Mouse (Mus musculus) cerebellum, adult 18-20 months (tissue): ENCODE results near the gene Abat.

Source experiments
- DNase-seq, 2 experiments: peaks; one replicate each; pipeline ENCODE4 v3.0.0; 2021

The Abat gene

DNA sequence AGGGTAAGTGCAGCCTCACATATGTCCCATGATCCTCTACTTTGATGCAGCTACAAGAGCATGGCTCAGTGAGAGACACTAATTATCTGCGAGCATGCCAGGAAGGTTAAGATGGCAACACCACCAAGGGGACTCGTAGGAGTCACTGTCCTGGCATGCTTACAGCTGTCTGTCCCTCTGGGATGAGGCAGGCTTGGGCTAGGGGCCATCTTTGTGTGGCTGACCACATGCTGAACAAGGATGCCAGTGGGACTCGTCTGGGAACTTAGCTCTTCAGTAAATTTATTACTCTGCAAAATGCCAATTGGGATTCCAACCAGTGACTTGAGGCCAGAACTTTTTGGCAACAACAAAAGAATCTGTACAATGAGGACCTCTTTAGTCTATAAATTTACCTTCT, 62.9 kb downstream of the Abat start:
- DNase-seq: no peak

DNA sequence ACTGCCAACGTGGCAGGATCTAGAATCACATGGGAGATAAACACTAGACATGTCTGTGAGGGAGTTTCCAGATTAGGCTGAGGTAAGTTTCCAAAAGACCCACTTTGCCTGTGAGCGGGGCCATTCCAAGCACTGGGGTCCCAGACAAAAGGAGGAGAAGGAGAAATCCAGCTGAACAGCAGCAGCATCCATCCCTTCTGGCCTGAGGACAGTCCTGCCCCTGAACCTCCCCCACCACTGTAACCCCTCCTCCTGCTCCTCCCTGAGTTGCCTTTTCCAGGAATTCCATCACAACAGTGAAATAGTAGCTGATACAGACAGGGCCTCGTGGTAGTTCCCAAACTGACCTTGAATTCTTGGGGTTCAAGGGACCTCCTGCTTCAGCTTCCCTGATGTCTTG, 63.7 kb downstream of the Abat start:
- DNase-seq: no peak

DNA sequence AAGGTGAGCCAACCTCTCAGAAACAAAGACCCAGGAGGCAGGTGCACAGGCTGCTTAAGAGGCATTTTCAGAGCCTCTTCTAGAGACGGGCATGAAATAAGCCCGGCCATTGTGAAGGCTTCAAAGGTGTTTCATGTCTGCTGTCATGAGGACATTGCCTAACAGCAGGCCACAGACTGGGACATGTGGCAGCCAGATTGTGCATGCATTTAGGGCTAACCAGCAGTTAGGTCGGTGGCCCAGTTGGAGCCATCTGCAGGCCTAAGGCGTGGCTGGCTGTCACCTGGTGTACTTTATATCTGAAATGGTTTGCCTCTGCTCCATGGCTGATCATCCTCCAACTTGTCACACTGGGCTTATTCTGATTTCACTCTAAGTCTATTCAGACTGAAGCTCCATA, 65.1 kb downstream of the Abat start:
- DNase-seq: no peak

DNA sequence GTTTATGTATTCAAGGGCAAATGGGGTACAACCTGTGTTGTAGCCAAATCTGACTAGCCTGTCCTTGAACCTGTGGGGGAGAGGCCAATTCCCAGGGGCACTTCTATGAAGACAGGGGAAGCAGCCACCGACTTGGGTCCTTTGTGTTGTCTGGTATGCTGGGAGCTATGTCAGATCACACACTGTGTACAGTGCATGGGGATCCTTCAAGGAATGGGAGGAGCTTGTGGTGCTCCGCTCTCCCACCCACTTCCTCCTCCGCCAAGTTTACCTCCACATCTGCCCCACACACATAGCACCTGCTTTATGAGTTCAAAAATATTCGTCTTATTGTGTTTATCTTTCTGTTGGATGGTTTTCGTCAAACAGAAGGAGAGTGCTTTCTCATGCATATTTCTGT, 66.3 kb downstream of the Abat start:
- no peak for DNase-seq

DNA sequence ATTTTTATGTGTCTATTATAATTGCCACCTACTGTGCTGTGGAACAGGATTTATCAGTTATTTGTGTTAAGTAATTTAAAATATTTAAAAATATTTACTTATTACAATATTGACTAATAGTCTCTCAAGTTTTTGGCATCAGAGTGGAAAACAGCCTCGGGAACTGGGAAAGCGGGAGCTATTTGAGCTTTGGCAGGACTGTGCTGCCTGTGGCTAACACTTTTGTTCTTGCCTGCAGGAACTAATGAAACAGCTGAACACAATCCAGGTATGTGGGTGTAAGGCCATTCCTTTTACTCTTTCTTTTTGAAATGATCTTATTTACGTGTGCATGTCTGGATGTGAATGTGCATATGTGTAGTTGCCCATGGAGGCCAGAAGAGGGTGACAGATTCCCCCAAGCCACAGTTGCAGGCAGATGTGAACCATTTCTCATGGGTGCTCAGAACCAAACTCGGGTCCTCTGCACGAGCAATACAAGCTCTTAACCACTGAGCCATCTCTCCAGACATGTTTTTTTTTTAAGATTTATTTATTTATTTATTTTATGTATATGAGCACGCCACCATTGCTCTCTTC, 68.5 kb downstream of the Abat start:
- no peak for DNase-seq

DNA sequence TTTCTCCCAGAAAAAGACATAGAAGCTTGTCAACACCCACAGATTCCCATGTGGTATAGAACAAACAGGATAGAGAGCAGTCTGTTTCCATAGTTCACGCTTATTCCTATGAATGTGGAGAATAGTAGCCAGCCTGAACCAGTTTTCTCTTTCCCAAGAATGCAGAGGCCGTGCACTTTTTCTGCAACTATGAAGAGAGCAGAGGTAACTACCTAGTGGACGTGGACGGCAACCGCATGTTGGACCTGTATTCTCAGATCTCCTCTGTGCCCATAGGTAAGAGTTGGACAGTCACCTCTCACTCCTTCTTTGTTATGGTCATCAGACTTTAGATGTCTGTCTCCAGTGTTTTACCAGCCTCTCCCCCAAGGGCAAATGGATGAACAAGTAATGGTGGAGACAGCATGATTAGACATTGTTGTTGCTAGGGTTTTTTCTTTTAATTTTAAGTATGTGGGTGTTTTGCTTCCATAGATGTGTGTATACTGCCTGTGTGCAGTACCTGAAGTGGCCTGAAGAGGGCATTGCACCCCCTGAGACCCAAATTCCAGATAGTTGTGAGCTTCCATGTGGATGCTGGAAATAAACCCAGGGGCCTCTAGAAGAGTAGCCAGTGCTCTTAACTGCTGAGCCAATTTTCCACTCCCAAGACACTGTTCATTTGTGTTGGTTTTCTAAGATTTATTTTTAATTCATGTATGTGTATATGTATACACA, 69.5 kb downstream of the Abat start:
- no peak for DNase-seq

DNA sequence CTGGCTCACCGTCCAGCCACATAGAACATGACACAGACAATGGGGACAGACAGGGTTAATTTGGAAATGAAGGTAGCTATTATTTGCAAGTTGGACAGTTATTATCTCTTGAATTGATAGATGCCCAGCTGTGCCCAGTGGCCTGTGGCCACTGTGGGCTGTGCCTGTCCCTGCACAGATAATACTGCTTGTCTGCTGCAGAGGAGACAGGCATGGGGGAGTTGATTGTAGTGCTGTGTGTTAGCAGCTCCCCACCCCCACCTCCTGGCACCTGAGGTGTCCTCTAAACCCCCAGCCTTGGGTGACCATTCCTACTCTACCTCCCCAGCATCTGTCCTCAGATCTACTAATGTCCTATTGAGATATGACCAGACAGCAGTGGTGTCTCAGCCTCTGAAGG, 71.0 kb downstream of the Abat start:
- DNase-seq: no peak

DNA sequence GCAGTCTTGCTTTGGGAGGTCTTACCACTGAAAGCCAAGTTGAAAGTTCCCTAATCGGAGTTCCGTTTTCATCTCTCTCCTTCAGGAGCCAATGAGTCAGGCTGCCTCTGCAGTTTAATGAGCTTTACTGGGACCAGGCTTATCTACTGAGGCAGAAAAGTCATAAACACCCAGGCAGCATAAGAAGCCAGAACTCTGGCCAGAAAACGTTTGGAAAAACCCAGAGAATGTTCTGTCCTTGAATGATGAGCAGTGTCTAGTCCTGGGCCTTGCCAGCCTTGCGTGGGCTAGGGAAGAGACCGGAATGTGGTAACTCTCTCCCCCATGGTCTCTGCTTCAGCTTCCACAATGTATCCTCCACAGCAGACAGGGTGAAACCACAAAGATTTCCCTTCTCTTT, 71.8 kb downstream of the Abat start:
- no peak for DNase-seq

DNA sequence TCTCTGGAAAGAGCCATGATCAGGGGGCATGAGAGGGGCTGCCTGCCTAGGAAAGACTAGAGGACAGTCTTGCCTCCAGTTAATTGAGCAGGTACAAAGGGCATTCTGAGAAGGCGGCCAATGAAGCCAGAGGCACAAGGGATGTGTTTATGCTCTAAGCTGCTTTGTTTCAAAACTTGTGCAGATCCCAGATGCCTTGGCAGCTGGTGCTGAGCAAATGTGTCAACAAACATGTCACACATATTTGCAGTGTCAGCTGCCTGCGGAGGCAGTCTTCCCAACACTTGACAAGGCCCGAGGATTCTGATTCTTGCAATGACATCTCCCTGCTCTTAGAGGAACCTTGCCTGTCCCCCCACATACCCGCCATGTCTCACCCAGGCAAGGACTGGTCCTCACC, 82.2 kb downstream of the Abat start:
- DNase-seq: no peak

DNA sequence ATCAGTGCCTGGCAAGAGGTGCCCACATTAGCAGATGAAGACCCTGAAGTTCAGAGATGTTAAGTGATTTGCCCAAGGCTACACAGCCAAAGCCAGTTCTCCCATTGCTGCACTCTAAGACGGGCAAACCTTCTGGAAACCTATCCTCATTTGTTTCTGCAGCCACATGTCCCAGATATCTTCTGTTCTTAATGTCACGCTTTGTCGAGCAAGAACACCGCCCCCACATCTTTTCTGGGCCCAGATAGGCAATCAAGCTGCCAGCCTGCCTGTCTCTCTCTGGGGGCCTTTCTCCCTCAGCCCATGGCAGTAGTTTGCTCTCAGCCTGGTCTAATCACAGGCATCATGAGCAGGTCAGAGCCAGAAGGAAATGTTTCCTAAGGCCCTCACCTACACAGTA, 83.1 kb downstream of the Abat start:
- no peak for DNase-seq

DNA sequence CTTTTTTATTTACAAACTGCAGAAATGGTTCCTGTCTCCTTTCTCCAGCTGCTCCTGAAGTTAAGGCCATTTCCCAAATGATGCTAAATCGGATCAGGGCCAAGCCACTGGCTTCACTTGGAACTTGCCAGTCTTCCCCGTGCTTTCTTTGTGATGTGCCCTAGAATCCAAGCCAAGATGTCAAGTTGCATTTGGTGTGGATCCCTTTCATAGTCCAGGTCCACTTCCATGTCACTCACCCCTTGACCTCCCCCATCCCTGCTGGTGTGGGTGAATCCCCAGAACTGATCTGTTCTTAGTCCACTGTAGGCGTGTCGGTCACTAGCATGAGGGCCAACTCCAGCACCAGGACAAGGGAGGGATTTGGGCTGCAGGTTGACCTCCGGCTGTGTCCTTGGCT, 84.3 kb downstream of the Abat start:
- DNase-seq: no peak

DNA sequence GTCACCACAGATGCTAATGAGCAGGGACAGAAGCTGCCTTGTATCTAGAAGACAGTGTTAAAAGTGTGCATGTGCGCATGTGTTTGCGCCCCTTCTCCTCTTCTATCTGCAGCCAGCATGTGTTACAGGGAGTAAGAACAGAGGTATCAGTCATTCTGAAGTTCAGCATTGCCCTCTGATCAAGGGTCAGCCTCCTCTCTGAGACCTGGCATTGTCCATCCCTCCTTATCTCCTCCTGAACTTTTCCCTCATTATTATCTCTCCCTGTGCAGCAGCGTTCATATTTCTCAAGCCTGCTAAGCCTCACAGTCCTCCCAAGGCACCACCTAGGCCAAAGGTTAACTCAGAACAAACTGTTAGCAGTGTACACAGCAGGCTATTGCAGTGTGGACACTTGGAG, 90.6 kb downstream of the Abat start:
- no peak for DNase-seq

DNA sequence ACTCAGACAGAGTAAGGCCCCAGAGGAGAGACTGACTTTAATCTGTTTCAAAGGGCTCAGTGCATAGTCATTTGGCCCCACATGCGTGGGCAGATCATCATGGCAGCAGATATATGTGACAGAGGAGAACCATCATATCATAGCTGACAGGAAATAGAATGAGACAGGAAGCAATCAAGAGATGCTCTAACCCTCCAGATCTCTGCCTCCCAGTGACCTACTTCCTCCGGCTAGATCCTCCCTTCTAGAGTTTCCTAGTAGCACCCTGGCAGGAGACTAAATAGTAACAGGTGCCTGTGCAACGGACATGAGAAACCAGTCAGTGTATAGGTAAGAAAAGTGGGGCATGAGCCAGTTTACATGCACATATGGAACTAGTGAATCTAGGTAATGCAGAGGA, 97.2 kb downstream of the Abat start:
- DNase-seq: no peak

DNA sequence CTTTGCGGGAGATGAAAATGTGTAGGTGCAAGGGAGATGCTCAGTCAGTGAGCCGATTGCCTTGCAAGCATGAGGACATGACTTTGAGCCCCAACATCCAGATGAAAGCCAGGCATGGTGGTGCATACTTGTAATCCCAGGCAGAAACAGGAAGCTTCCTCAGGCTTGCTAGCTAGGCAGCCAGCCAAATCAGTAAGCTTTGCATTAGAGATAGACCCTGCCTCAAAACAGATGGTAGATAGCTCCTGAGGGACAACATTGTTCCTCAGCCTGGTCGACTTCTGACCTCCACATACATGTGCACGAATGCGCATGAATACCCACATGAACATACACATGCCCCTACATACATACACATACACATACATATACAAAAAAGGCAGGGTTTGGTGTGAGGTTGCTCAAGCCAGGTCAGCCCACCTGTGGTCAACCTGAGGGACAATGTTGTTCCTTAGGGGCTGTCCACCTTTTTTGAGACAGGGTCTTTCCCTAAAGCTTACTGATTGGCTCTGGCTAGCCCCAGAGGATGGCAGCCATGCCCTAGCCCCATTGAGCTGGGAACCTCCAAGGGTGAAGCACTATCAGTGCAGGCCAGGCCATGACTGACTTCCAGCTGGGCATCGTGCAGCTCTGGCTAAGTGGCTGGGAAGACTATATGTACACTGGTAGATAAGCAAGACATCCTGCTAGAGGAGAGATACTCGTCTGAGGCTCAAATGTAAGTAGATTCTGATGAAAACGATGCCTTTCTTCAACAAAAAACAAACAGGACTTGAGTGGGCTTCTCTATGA, 99.2 kb downstream of the Abat start:
- no peak for DNase-seq

DNA sequence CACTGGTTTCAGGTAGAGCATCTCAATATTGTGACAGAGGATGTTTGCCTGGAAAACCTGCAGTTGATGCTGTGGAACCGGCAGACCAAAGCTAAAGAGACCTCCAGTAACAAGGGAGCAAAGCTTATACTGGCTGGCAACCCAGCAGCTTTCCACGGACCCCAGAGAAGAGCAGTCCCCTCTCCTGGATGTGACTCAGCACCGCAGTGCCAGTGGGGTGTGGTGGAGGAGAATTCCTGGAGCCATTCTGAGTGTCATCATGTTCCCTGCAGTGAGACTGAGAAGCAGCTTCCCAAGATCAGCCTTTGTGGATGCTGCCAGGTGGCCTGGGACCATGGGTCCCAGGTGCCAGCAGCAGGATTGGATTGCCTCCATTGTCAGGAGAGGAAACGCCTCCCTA, 99.8 kb downstream of the Abat start:
- DNase-seq: no peak

DNA sequence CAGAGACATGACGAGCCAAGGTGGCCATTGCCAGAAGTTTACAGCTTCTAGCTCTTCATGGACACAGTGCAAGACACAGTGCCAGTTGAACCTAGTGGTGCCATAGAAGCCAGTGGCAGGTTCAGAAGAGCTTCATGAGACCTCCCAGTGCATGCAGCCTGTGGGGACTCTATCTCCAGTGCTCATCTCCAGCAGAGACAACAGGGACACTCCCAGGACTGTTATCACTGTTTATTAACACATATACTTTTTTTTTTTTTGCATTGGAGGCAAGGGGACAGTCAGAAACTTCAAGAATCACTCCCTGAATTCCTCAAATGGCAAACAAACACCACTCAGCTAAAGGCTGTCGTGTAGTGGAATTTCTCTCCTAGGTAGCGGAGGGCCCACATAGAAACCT, 100.2 kb downstream of the Abat start:
- no peak for DNase-seq

DNA sequence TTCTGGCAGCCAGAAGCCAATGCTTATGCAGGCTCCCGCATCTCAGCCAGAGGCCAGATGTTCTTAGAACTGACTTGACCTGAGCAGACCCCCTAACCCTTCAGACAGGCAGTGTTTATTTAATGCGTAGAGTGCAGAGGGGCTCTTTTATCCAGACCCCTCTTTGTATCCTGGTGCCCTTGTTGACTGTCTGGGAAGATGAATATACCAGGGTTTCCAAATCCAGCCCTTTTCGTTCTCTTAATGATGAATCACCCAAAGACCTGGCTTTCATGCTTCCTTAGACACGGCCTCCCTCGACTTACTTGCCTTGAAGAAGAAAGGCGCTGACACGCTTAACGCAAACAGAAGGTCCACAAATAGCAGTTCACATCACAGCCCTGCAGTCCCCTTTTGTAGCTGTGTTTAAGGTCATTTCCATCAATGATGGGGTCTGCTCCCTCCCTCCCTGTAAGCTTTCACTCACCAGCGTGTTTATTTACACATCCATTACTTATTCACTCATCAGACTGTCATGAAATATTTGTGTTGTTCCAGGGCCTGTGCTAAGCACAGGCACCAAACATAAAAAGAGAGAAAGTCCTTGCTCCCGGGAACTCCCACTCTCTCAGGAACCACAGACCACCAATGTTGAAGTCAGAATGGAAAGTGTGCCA, 106.6 kb downstream of the Abat start:
- DNase-seq: no peak

DNA sequence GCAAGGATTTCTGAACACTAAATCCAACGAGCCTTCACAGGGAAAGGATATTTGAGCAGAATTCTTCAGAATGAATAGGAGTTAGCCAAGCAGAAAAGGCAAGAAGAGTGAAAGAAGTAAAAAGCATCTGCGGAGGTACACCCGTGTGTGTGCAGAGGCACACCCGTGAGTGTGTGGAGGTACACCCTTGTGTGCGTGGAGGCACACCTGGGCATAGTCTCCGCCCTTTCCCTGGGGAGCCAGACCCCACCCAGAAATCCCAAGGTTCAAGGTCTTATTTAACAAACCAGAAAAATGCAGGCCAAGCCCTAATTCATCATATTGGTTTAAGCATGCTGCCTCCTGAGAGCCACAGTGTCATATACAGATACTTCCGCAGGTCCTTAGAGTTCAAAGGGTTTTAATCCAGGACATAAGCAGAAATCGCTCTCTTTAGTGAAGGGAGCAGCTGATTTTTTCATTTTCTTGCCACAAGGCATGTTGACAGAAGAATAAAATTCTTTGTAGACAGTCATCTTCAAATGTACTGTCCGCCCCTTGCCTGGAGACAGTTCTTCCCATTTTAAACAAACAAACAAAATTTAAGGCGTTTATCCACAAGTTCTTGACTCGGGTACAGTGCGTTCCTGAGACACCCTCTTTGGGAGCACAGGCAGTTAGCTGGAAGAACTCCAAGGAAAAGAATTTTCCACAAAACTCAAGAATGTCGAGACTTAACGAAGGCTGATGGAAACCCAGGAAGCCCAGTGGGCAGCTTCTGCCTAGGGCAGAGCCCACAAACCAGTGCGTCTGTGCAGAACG, 107.3 kb downstream of the Abat start:
- no peak for DNase-seq

DNA sequence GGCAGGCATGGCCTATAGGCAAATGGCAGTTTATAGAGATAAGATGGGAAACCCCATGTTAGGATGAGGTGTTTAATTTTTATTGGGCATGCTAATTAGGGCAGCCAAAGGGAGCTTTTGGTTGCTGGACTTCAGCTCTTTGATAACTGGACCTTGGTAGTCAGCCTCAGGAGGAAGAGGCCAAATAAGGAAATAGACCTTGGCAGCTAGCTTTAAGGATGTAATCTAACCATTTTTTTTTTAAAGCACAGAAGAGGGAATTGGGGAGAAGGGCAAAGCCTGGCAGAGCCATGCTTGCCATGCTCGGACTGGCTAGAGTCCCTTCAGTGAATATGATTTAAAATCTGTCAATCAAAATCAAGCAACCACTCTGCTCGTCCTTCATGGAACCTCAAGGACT, 117.2 kb downstream of the Abat start:
- DNase-seq: no peak

DNA sequence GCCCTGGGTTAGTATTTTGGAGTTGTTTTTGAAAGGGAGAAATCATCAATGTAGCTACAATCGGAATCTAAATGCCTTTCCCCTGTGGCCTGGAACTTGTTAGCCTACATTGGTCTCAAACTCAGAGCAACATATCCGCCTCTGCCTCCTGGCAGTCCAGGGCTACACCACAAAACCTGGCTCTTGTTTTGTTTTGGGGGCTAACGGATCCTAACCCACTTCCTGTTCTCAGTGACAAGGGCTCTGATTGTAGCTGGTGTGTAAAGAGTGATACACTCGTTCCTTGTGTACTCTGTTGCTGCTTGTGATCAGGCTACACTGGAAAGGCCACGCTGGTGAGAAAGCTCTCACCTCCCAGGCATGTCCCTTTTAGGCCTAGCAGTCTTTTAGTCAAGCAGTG, 118.2 kb downstream of the Abat start:
- no peak for DNase-seq

DNA sequence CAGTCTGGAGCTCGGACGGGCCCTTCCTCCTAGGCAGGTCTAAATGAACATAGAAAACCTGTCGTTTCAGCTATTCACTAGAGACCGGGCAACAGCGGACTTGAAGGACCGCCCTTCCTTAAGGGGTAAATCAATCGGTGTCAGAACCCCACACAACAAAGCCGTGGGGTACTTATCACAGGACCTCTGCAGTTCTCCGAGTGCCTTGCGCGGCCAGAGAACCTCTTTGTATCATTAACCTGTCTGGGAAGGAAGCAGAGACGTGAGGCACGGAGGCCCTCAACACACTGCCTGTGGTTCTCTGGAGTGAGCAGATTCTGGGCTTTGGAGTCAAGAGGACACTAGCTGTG, 123.6 kb downstream of the Abat start:
- DNase-seq: no peak

DNA sequence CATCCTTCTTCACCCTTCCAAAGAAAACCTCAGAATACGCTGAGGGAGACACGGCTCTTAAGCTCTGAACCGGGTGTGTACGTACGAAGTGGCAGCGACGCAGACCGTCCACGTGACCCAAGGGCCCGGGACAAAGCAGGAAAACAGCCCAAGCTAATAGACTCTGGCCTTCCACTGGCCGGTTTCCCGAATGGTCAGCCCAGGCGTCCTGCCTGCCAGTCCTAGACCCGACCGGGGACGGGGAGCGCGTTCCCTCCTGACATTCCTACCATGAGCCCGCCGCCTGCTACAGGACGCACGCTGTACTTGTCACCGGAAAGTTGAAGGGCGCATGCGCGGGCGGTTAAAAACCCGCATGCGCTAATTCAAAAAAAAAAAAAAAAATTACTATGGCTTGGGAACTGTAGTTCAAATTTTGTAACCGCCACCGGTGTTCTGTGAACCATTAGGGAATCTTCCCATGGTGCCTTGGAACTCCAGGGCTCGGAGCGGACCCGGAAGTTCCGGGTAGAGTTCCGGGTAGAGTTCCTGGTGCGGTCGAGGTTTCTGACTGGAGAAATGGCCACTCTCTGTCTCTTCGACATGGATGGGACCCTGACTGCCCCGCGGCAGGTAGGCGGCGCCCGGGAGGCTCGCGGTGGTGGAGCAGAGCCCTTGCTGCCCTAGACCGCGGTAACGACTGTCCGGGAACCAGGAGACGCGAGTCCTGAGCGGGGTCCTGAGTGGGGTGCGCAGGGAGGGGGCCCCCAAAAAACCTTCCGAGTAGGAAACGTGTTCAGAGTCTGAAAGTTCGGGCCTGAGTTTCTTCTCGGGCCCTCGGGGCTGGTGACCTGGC, 124.2 kb downstream of the Abat start, which contains the start of the genes Pmm2 and Tmem186:
Gene Pmm2, plus strand, starts transcription at position 458 of the 835 bp plus-strand sequence.
Gene Tmem186, minus strand, starts transcription at position 496 of the 835 bp plus-strand sequence.
- DNase-seq: peak; percentile 86 to 89
